In genomic region chr3:126597596-126598328, GRCm38 (mm10) we compare ENCODE assay signal across 7 mouse cellular contexts. TPM values are rescaled to one million over a fixed set of nuclear protein-coding genes. Genes with fewer than 3 reads are reported as not detected.
DNase-seq lines count a peak whose midpoint lies in the region; ATAC-seq lines count a peak whose summit lies in the region.

No protein-coding gene starts in this region.

- WGBS in forebrain, embryonic 13.5 days = under 1% methylated on average over 29 of the region's 29 CpGs
- WGBS in kidney, embryonic 14.5 days = under 1% methylated on average over 29 of the region's 29 CpGs

- H3K27me3 ChIP-seq in forebrain, embryonic 13.5 days = no peaks in the 10 kb centered on the region
- no peaks in the 10 kb centered on the region for H3K27me3 ChIP-seq in kidney, embryonic 14.5 days (ENCODE audit: control insufficient read depth, insufficient read depth, low read length)

- H3K9ac ChIP-seq in forebrain, embryonic 13.5 days = peak overlapping the region; percentile 86
- peak overlapping the region; percentile 84 for H3K9ac ChIP-seq in kidney, embryonic 14.5 days (ENCODE audit: low read depth, low read length)

- peak; percentile 42 to 46 for DNase-seq in right cerebral cortex, adult 2 months (ENCODE audit: low spot score in 2 of 2)
- no peak for DNase-seq in right cerebral cortex, postnatal 4 days
- peak; percentile 65 for DNase-seq in brain, adult 2 months (ENCODE audit: low read depth, low spot score)
- DNase-seq in lung, postnatal 14 days = peak; percentile 21
- DNase-seq in right cerebral cortex, postnatal 25 days = peak; percentile 47

- H3K4me1 ChIP-seq in forebrain, embryonic 13.5 days = peaks cover 18% of the 10 kb centered on the region; the same call in 1 of the 2 replicates
- no peaks in the 10 kb centered on the region for H3K4me1 ChIP-seq in kidney, embryonic 14.5 days (ENCODE audit: control insufficient read depth, insufficient read depth, low read length)

- H3K36me3 ChIP-seq in forebrain, embryonic 13.5 days (ENCODE audit: poor library complexity, severe bottlenecking) = no peaks in the 10 kb centered on the region
- H3K36me3 ChIP-seq in kidney, embryonic 14.5 days (ENCODE audit: control insufficient read depth, insufficient read depth, low read length) = no peaks in the 10 kb centered on the region

- H3K27ac ChIP-seq in forebrain, embryonic 13.5 days = peak overlapping the region; percentile 92
- H3K27ac ChIP-seq in kidney, embryonic 14.5 days (ENCODE audit: low read depth, low read length) = peak overlapping the region; percentile 96; the same call in 1 of the 2 replicates

- peak overlapping the region; percentile 83 for H3K4me3 ChIP-seq in forebrain, embryonic 13.5 days
- peak overlapping the region; percentile 82 for H3K4me3 ChIP-seq in kidney, embryonic 14.5 days (ENCODE audit: low read length)

- no peaks in the 10 kb centered on the region for H3K9me3 ChIP-seq in forebrain, embryonic 13.5 days (replicated peaks)
- H3K9me3 ChIP-seq in kidney, embryonic 14.5 days (ENCODE audit: control insufficient read depth, low read length) = no peaks in the 10 kb centered on the region

- peak overlapping the region; percentile 69 for H3K4me2 ChIP-seq in forebrain, embryonic 13.5 days
- peak overlapping the region; percentile 89 for H3K4me2 ChIP-seq in kidney, embryonic 14.5 days (replicated peaks; ENCODE audit: low read depth, low read length)

- no peak for ATAC-seq in forebrain, embryonic 13.5 days
- ATAC-seq in kidney, embryonic 14.5 days (ENCODE audit: low FRiP score, low TSS enrichment) = no peak

RNA-seq across cellular contexts. Expression of gene Camk2d, which starts 1.7 kb away (rescaled TPM):
- 17.8 and 20.6 TPM in 2 replicates for polyA plus RNA-seq in forebrain, embryonic 13.5 days (2015; fragmentation: Nextera tagmentation; extraction: Ambion mirVana)
- 20.3 and 29.4 TPM in 2 replicates for polyA plus RNA-seq in kidney, embryonic 14.5 days (2014; fragmentation: Nextera tagmentation; extraction: Ambion mirVana)
